Mouse (Mus musculus): ENCODE measurements around the gene Tefm.
"Not testable (repeated sequence)": the region's sequence is repeated elsewhere in the genome, so short reads cannot be mapped to it uniquely, and the experiment has no call there.

Gene Tefm

GRCm38 (mm10) chr11:80141825-80142521 is at the start of gene Tefm:
Gene Tefm (minus strand): TSS chr11:80142175.
- DNase-seq: peak; percentile 85

- DNase-seq: no peak
Observed at GRCm38 (mm10) chr11:80190280-80190679, 48.3 kb upstream of the Tefm start.

GRCm38 (mm10) chr11:80185441-80185976 is 43.5 kb upstream of the Tefm start:
- not testable (repeated sequence) for DNase-seq

GRCm38 (mm10) chr11:80184531-80185071 is 42.6 kb upstream of the Tefm start:
- no peak for DNase-seq

- peak; percentile 91 for DNase-seq
Observed at GRCm38 (mm10) chr11:80183705-80184255, 41.8 kb upstream of the Tefm start, which contains the start of gene Rnf135. Gene Rnf135 (plus strand): TSS chr11:80183851.

GRCm38 (mm10) chr11:80183054-80183704 is 41.2 kb upstream of the Tefm start:
- DNase-seq: not testable (repeated sequence)

- no peak for DNase-seq
Observed at GRCm38 (mm10) chr11:80181021-80181749, 39.2 kb upstream of the Tefm start.

- DNase-seq: no peak
Observed at GRCm38 (mm10) chr11:80178316-80178715, 36.3 kb upstream of the Tefm start.

GRCm38 (mm10) chr11:80176911-80177895 is 35.2 kb upstream of the Tefm start:
- DNase-seq: no peak

GRCm38 (mm10) chr11:80173963-80174670 is 32.1 kb upstream of the Tefm start:
- DNase-seq: no peak

- no peak for DNase-seq
Observed at GRCm38 (mm10) chr11:80171884-80172283, 29.9 kb upstream of the Tefm start.

GRCm38 (mm10) chr11:80170351-80170750 is 28.4 kb upstream of the Tefm start:
- no peak for DNase-seq

- no peak for DNase-seq
Observed at GRCm38 (mm10) chr11:80169629-80170028, 27.7 kb upstream of the Tefm start.

- no peak for DNase-seq
Observed at GRCm38 (mm10) chr11:80168611-80169249, 26.8 kb upstream of the Tefm start.

- DNase-seq: no peak
Observed at GRCm38 (mm10) chr11:80168121-80168520, 26.1 kb upstream of the Tefm start.

- DNase-seq: no peak
Observed at GRCm38 (mm10) chr11:80164224-80164623, 22.2 kb upstream of the Tefm start.

- no peak for DNase-seq
Observed at GRCm38 (mm10) chr11:80163362-80164116, 21.6 kb upstream of the Tefm start.

GRCm38 (mm10) chr11:80161041-80161440 is 19.1 kb upstream of the Tefm start:
- DNase-seq: no peak

GRCm38 (mm10) chr11:80159018-80159417 is 17.0 kb upstream of the Tefm start:
- DNase-seq: no peak

GRCm38 (mm10) chr11:80156841-80157240 is 14.9 kb upstream of the Tefm start:
- no peak for DNase-seq

All from cerebellum, adult 9-11 months (tissue).